Mouse (Mus musculus): ENCODE measurements around the gene Shc1. TPM values are rescaled to one million over a fixed set of nuclear protein-coding genes. Genes with fewer than 3 reads are reported as not detected.

Gene Shc1
- total and polyA plus RNA-seq, 3 experiments = 23.1 to 40.6 (median 32.3) TPM

GRCm38 (mm10) chr3:89430171-89431159 is 12.2 kb downstream of the Shc1 start, which contains the start of gene Pygo2:
Gene Pygo2 (plus strand): TSS chr3:89430214.
- Histone ChIP-seq H3K36me3 (replicated peaks in 1 of 2; ENCODE audit: control insufficient read depth in 1 of 2, insufficient read depth in 1 of 2, low read length in 1 of 2) (peaks cover 42 to 64% of the 10 kb centered on the region in 2 experiments), H3K27ac (ENCODE audit: insufficient read depth, low read depth) (peak within 1 kb of the TSS; percentile 68), H3K27me3 (replicated peaks) (no peaks in the 10 kb centered on the region), H3K9ac (ENCODE audit: insufficient read depth, low read depth) (peak within 1 kb of the TSS; percentile 93), H3K4me2 (ENCODE audit: insufficient read depth, low read depth, poor library complexity, severe bottlenecking) (peak within 1 kb of the TSS; percentile 95), H3K79me2 (replicated peaks; ENCODE audit: control insufficient read depth, extremely low read depth, insufficient read depth, poor library complexity, severe bottlenecking) (peaks cover 19% of the 10 kb centered on the region), H3K9me3 (replicated peaks; ENCODE audit: low read length) (no peaks in the 10 kb centered on the region), H3K4me1 (ENCODE audit: control insufficient read depth in 1 of 2, insufficient read depth in 2 of 2) (peaks cover 0 to 16% of the 10 kb centered on the region in 2 experiments; a peak in 2 of 4 replicates), H3K4me3 (replicated peaks in 1 of 3; ENCODE audit: low read depth in 2 of 3, low read length in 2 of 3, poor library complexity in 1 of 3) (peak within 1 kb of the TSS; percentile 70 to 96 (median 95))
- in situ Hi-C loops (cut with MboI; ENCODE audit: low pct_ligation_motif_present, low pct_unique_long_range_greater_than_20kb, low sequenced_read_pairs) = no loop called here
- TF ChIP-seq ELF1 (IDR thresholded peaks at IDR 0.05; ENCODE audit: low read depth, low read length) = peak; percentile 88
- TF ChIP-seq MEF2A (IDR thresholded peaks at IDR 0.05; ENCODE audit: borderline replicate concordance, low read depth, low read length) = peak; percentile 63; the same call in 1 of the 2 replicates
- TF ChIP-seq CTCF (conservative IDR thresholded peaks at IDR 0.05 in 1 of 2, IDR thresholded peaks at IDR 0.05 in 1 of 2; ENCODE audit: low read depth in 2 of 2, low read length in 2 of 2) = no peak
- TF ChIP-seq POLR2AphosphoS2 (IDR thresholded peaks at IDR 0.05; ENCODE audit: low read depth, low read length) = peak; percentile 98
- peak; percentile 51 for TF ChIP-seq IRF4 (IDR thresholded peaks at IDR 0.05; ENCODE audit: low read depth, low read length)
- TF ChIP-seq CHD2 (IDR thresholded peaks at IDR 0.05; ENCODE audit: low read length) = no peak; the same call in 1 of the 2 replicates
- peak; percentile 79; the same call in 1 of the 2 replicates for TF ChIP-seq MAZ (IDR thresholded peaks at IDR 0.05; ENCODE audit: low read depth, low read length)
- TF ChIP-seq HCFC1 (IDR thresholded peaks at IDR 0.05; ENCODE audit: low read depth, low read length) = peak; percentile 79
- 0 out of 2 replicates have a peak, but pooled peaks have one; percentile 42 for TF ChIP-seq MAX (IDR thresholded peaks at IDR 0.05; ENCODE audit: low read length)
- 0 out of 2 replicates have a peak, but pooled peaks have one; percentile 58 for TF ChIP-seq TCF12 (IDR thresholded peaks at IDR 0.05; ENCODE audit: low read depth, low read length)
- no peak for TF ChIP-seq USF1 (IDR thresholded peaks at IDR 0.05; ENCODE audit: low read depth, low read length)
- peak; percentile 80 for TF ChIP-seq POLR2A (IDR thresholded peaks at IDR 0.05; ENCODE audit: low read depth, low read length)
- peak; percentile 67; the same call in 1 of the 2 replicates for TF ChIP-seq SIN3A (IDR thresholded peaks at IDR 0.05; ENCODE audit: low read length)
- no peak for TF ChIP-seq JUND (conservative IDR thresholded peaks at IDR 0.05; ENCODE audit: low read depth, low read length)
- peak; percentile 71 for TF ChIP-seq NRF1 (IDR thresholded peaks at IDR 0.05; ENCODE audit: low read depth, low read length)
- no peak for TF ChIP-seq GABPA (IDR thresholded peaks at IDR 0.05; ENCODE audit: insufficient replicate concordance, low read depth, low read length)
- no peak for TF ChIP-seq E2F4 (IDR thresholded peaks at IDR 0.05; ENCODE audit: insufficient replicate concordance, low read depth, low read length)
- no peak; the same call in 1 of the 2 replicates for TF ChIP-seq SMC3 (IDR thresholded peaks at IDR 0.05; ENCODE audit: low read depth, low read length)
- no peak for TF ChIP-seq CHD1 (IDR thresholded peaks at IDR 0.05; ENCODE audit: low read depth, low read length)
- TF ChIP-seq NELFE (IDR thresholded peaks at IDR 0.05; ENCODE audit: low read depth, low read length) = peak; percentile 80
- TF ChIP-seq USF2 (conservative IDR thresholded peaks at IDR 0.05; ENCODE audit: low read depth, low read length) = no peak
- DNase-seq (ENCODE audit: extremely low read depth) = peak; percentile 95
- dilution Hi-C loops (cut with MboI; ENCODE audit: extremely low pct_ligation_motif_present, extremely low pct_unique_long_range_greater_than_20kb, low sequenced_read_pairs) = no loop called here
